Mouse (Mus musculus) bone marrow macrophage, adult 2 months (primary cell): ENCODE data around the gene Mmd.

Experiments used
- CTCF ChIP-seq: IDR thresholded peaks from 2 replicates; pipeline ENCODE4 v1.5.1; 2012; ENCODE audit warnings: low read depth, mild to moderate bottlenecking, low read length, moderate library complexity
- POLR2A ChIP-seq: IDR thresholded peaks from 2 replicates; pipeline ENCODE4 v1.6.1; 2012; ENCODE audit warnings: mild to moderate bottlenecking, low read depth, low read length, borderline replicate concordance

- no peak for TF ChIP-seq CTCF
- no peak for TF ChIP-seq POLR2A
Observed at GRCm38 (mm10) chr11:90286550-90287154, 37.4 kb downstream of the Mmd start.
